Mouse (Mus musculus) kidney, embryonic 14.5 days (tissue): ENCODE measurements at regions not wholly inside any gene's neighbourhood (a gene's known extent, or its start where the extent isn't known, plus 50 kb on each side); places are given as distances from the start of the nearest gene placed in this dataset.

ENCODE experiments used
- ATAC-seq: fragments of 200-750 bp; cut with Nextera tagmentation; 2 replicates; pipeline ENCODE4 v1.8.0; 2017; ENCODE audit warnings: moderate number of reproducible peaks, mild to moderate bottlenecking, moderate TSS enrichment, moderate library complexity; ENCODE audit not compliant: low FRiP score, low TSS enrichment
- H3K27ac ChIP-seq: fragments of 300-500 bp; sonication (generic); 2 replicates; pipeline ENCODE4 v1.5.1; 2014; ENCODE audit warnings: low read depth, mild to moderate bottlenecking, low read length, moderate library complexity, mixed read lengths
- H3K27me3 ChIP-seq: fragments of 300-500 bp; sonication (generic); 2 replicates; pipeline ENCODE4 v1.6.1; 2014; ENCODE audit warnings: mild to moderate bottlenecking, low read length; ENCODE audit not compliant: control insufficient read depth, insufficient read depth
- H3K36me3 ChIP-seq: fragments of 300-500 bp; sonication (generic); 2 replicates; pipeline ENCODE4 v1.6.1; 2014; ENCODE audit warnings: low read length, mixed read lengths; ENCODE audit not compliant: control insufficient read depth, insufficient read depth
- H3K4me1 ChIP-seq: fragments of 300-500 bp; sonication (generic); 2 replicates; pipeline ENCODE4 v1.6.1; 2014; ENCODE audit warnings: low read length, mixed read lengths; ENCODE audit not compliant: control insufficient read depth, insufficient read depth
- H3K4me2 ChIP-seq: fragments of 300-500 bp; sonication (generic); replicated peaks from 2 replicates; pipeline ENCODE4 v1.6.1; 2014; ENCODE audit warnings: low read depth, mild to moderate bottlenecking, low read length
- H3K4me3 ChIP-seq: fragments of 300-500 bp; sonication (generic); 2 replicates; pipeline ENCODE4 v1.5.1; 2014; ENCODE audit warnings: mild to moderate bottlenecking, low read length
- H3K9ac ChIP-seq: fragments of 300-500 bp; sonication (generic); 2 replicates; pipeline ENCODE4 v1.6.1; 2014; ENCODE audit warnings: low read depth, mild to moderate bottlenecking, low read length, moderate library complexity
- H3K9me3 ChIP-seq: fragments of 300-500 bp; sonication (generic); 2 replicates; pipeline ENCODE4 v1.6.1; 2016; ENCODE audit warnings: low read length; ENCODE audit not compliant: control insufficient read depth
- WGBS: fragments of 180-500 bp; shearing (Covaris S2); extraction: QIAGEN DNeasy Blood & Tissue Kit; methylation state at CpG from one replicate; pipeline ENCODE4 v1.1.7; 2014; 5-methylcytosine and 5-hydroxymethylcytosine counted together

GRCm38 (mm10) chr10:66956619-66957018 is 139.3 kb upstream of the Jmjd1c start:
- Histone ChIP-seq H3K27ac (no peak overlapping the region), H3K4me1 (no peaks in the 10 kb centered on the region), H3K27me3 (no peaks in the 10 kb centered on the region), H3K9ac (no peak overlapping the region), H3K4me2 (no peak overlapping the region), H3K9me3 (no peaks in the 10 kb centered on the region), H3K4me3 (no peak overlapping the region), H3K36me3 (no peaks in the 10 kb centered on the region)
- 86% methylated on average over 4 of the region's 4 CpGs for WGBS
- ATAC-seq: no peak

- Histone ChIP-seq H3K4me2 (no peak overlapping the region), H3K27me3 (no peaks in the 10 kb centered on the region), H3K9me3 (no peaks in the 10 kb centered on the region), H3K27ac (no peak overlapping the region), H3K9ac (no peak overlapping the region), H3K36me3 (no peaks in the 10 kb centered on the region), H3K4me3 (no peak overlapping the region), H3K4me1 (no peaks in the 10 kb centered on the region)
- ATAC-seq: no peak
- 91% methylated on average over 4 of the region's 4 CpGs for WGBS
Measured at GRCm38 (mm10) chr10:66957373-66957772, 138.6 kb upstream of the Jmjd1c start.
